Mouse (Mus musculus): Measurements from ENCODE around the gene Hcfc2. TPM values are rescaled to one million over a fixed set of nuclear protein-coding genes. Genes with fewer than 3 reads are reported as not detected.

Hcfc2 gene
- polyA plus RNA-seq, 1 experiment from 2014 or later, result 18.9 TPM

DNA sequence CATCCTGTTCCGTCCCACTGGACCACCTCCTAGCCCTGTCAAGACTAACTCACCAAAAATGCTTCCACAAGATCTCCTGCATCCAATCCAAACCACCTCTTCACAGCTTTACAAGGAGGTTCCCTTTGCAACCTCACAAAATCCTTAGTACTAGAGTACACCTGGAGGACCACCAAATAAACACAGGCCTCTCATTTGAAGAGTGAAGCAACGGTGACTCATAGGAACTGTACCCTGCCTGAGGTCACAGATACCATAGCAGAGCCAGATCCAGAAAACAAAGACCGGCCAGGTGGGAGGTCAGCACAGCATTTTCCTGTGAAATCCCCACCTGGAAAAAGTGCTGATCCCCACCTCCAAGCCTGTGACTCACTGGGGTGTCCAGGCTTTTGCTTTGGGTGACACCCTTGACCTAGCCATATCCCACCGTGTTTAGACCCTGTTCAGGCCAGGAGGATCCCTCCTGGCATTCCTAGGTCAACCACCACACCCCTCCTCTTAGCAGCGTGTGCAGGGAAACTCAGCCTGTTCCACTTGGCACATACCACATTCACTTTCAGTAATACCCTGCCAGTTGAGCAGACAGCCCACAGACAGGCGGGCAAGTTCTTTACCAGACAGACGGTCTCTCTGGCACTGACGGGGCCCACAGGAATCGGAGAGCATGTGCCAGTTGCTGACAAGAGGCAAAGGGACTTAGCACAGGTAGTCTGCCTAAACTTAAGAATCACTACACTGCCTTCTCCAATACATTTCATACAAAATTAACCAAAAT, 65.3 kb downstream of the Hcfc2 start:
- H3K9me3 ChIP-seq (ENCODE audit: control insufficient read depth), result no peaks in the 10 kb centered on the region
- TF ChIP-seq CTCF (IDR thresholded peaks at IDR 0.05; ENCODE audit: low read depth), result no peak
- ATAC-seq, result no peak
- 0 out of 2 replicates have a peak, but pooled peaks cover 4% of the 10 kb centered on the region for H3K4me1 ChIP-seq (replicated peaks; ENCODE audit: control insufficient read depth, insufficient read depth, low read length)
- WGBS, result 74% methylated on average over 9 of the region's 9 CpGs
- H3K9ac ChIP-seq (ENCODE audit: low read depth, low read length), result no peak overlapping the region
- no peak overlapping the region for H3K4me2 ChIP-seq (replicated peaks; ENCODE audit: low read depth)
- H3K4me3 ChIP-seq (ENCODE audit: low read depth, low read length), result no peak overlapping the region
- peaks cover 39% of the 10 kb centered on the region for H3K36me3 ChIP-seq (ENCODE audit: control insufficient read depth, insufficient read depth)
- H3K27ac ChIP-seq (ENCODE audit: low read depth, low read length), result no peak overlapping the region
- H3K27me3 ChIP-seq (replicated peaks; ENCODE audit: control insufficient read depth, insufficient read depth, low read length), result no peaks in the 10 kb centered on the region

DNA sequence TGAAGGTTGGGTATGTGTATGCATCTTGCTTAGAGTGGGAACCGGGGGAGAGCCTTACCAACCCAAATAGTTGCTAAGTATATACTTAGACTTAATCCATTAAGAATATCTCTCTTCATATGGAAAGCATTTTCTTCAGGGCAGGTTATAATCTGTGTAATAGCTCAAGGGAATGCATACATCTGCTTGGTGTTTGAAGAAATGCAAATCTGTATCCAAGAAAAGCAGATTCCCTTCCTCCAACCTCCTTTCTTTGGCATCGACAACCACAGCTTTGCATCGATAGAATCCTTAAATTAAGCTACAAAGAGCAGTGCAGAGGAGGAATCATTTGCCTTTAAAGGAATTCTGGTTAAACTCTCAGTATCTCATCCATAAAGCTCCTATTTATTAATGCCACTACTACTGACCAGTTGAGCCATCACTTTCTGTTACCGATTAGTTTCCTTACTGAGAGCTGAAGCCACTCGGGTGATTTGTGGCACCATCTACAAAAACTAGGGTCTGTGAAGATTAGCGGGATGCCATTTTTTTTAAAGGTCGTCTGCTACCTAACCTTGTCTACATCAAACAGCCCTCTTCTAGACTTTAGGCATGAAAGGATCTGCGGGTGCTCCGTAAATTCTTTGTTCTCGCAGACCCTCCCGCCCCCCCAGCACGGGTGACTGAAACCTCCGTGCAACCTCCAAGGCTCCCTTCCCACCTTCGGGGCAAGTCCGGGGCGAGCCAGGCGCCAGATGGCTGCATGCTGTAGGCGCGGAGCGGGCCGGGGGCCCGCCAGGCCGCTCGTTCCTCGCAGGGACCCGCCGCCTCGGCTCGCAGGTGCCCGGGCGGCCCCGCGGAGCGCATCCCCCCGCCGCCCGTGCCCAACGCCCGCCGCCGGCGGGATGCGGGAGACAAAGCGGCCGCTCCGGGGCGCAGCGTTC, 67.1 kb downstream of the Hcfc2 start:
- H3K9ac ChIP-seq (ENCODE audit: low read depth, low read length), result peak overlapping the region; percentile 98
- H3K9me3 ChIP-seq (ENCODE audit: control insufficient read depth), result no peaks in the 10 kb centered on the region
- TF ChIP-seq CTCF (IDR thresholded peaks at IDR 0.05; ENCODE audit: low read depth), result no peak
- H3K36me3 ChIP-seq (ENCODE audit: control insufficient read depth, insufficient read depth), result peaks cover 24% of the 10 kb centered on the region
- H3K4me1 ChIP-seq (replicated peaks; ENCODE audit: control insufficient read depth, insufficient read depth, low read length), result 0 out of 2 replicates have a peak, but pooled peaks cover 4% of the 10 kb centered on the region
- peak; percentile 9; the same call in 1 of the 2 replicates for ATAC-seq
- no peaks in the 10 kb centered on the region for H3K27me3 ChIP-seq (replicated peaks; ENCODE audit: control insufficient read depth, insufficient read depth, low read length)
- WGBS, result under 1% methylated on average over 40 of the region's 48 CpGs
- H3K27ac ChIP-seq (ENCODE audit: low read depth, low read length), result peak overlapping the region; percentile 100
- peak overlapping the region; percentile 90 for H3K4me3 ChIP-seq (ENCODE audit: low read depth, low read length)
- peak overlapping the region; percentile 76 for H3K4me2 ChIP-seq (replicated peaks; ENCODE audit: low read depth)

DNA sequence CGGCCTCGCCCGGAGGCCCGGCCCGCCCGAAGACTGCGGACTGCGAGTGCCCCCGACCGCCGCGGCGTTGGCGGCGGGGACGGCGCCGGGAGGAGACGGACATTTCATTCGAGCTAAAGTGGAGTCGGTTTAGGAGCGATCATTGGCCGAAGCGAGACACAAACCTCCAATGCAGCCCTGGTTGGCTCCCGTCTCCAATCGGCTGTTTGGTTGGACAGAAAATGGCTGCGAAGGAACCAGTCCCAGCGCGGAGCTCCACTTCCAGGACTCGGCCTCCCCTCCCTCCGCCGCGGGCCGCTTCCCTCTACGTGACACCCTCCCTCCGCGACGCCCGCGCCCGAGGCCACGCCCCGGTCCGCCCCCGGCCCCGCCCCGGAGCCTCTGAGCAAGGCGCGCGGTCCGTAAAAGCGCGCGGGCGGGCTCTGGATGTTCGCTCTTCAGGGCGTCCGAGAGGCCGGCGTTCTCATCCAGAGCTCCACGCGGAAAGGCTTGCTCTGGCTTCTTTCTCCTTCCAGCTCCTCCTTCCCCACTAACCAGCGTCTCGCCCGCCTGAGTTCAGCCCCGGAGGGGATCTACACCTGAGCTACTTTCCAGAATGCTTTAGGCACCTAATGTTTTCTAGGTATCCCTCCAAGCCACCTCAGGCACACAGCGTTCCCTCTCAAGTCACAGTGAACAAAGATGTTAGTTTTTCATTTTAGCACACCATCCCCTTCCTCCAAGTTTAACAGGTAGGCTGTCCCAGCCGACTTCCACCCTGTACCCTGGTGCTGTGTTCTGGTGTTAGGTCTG, 68.1 kb downstream of the Hcfc2 start, which contains the start of gene Nfyb:
Nfyb (minus strand) TSS at position 305 of the 792 bp plus-strand sequence.
- ATAC-seq, result peak; percentile 97
- 1% methylated on average over 68 of the region's 68 CpGs for WGBS
- H3K4me1 ChIP-seq (replicated peaks; ENCODE audit: control insufficient read depth, insufficient read depth, low read length), result 0 out of 2 replicates have a peak, but pooled peaks cover 4% of the 10 kb centered on the region

DNA sequence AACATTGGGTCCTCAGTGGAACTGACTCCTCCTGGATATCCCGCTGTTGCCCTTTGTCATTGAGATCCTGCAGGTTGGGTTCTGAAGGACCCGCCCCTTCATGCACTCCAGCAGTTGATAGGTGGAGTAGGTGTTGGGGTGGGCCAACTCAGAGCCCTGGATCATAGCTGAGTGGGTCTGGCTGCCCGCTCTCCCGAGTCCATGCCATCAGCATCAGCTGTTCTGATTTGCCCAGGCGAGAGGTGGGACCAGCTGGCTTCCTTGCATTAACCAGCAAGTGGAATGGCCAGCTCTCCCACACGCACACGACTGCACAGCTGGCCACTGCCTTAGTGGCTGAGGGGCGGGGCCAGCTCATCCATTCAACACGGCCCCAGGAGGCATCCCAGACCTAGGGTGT, 72.9 kb downstream of the Hcfc2 start:
- Histone ChIP-seq H3K27ac (ENCODE audit: low read depth, low read length) (no peak overlapping the region), H3K9me3 (ENCODE audit: control insufficient read depth) (no peaks in the 10 kb centered on the region), H3K4me3 (ENCODE audit: low read depth, low read length) (no peak overlapping the region), H3K36me3 (ENCODE audit: control insufficient read depth, insufficient read depth) (no peaks in the 10 kb centered on the region), H3K27me3 (replicated peaks; ENCODE audit: control insufficient read depth, insufficient read depth, low read length) (no peaks in the 10 kb centered on the region), H3K9ac (ENCODE audit: low read depth, low read length) (no peak overlapping the region), H3K4me1 (replicated peaks; ENCODE audit: control insufficient read depth, insufficient read depth, low read length) (no peaks in the 10 kb centered on the region), H3K4me2 (replicated peaks; ENCODE audit: low read depth) (no peak overlapping the region)
- no peak for ATAC-seq
- 34% methylated on average over 9 of the region's 9 CpGs for WGBS
- TF ChIP-seq CTCF (IDR thresholded peaks at IDR 0.05; ENCODE audit: low read depth), result no peak

More for the DNA sequence above, 68.1 kb downstream of the Hcfc2 start, which contains the start of gene Nfyb:
- Histone ChIP-seq H3K4me3 (ENCODE audit: low read depth, low read length) (peak within 1 kb of the TSS; percentile 90), H3K27ac (ENCODE audit: low read depth, low read length) (peak within 1 kb of the TSS; percentile 100), H3K27me3 (replicated peaks; ENCODE audit: control insufficient read depth, insufficient read depth, low read length) (no peaks in the 10 kb centered on the region), H3K9me3 (ENCODE audit: control insufficient read depth) (no peaks in the 10 kb centered on the region), H3K4me2 (replicated peaks; ENCODE audit: low read depth) (peak within 1 kb of the TSS; percentile 76), H3K9ac (ENCODE audit: low read depth, low read length) (peak within 1 kb of the TSS; percentile 98), H3K36me3 (ENCODE audit: control insufficient read depth, insufficient read depth) (peaks cover 15% of the 10 kb centered on the region)
- TF ChIP-seq CTCF (IDR thresholded peaks at IDR 0.05; ENCODE audit: low read depth), result no peak

DNA sequence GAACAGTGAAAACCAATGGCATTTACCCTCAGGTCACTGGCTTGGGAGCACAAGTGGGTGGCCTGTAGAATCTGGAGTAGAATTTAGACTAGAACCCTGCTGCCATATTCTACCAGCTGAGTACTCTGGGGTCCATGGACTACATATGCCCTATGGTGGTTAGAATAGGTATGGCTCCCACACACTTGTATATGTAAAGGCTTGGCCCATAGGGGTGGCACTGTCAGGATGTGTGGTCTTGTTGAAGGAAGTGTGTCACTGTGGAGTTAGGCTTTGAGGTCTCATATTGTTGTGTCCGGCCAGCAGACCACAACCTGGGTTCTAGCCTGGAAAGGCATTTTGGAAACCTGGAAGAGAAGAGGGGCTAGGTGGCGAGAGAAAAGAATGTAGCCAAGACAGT, 74.8 kb downstream of the Hcfc2 start:
- Histone ChIP-seq H3K36me3 (ENCODE audit: control insufficient read depth, insufficient read depth) (no peaks in the 10 kb centered on the region), H3K4me2 (replicated peaks; ENCODE audit: low read depth) (no peak overlapping the region), H3K27me3 (replicated peaks; ENCODE audit: control insufficient read depth, insufficient read depth, low read length) (no peaks in the 10 kb centered on the region), H3K9me3 (ENCODE audit: control insufficient read depth) (no peaks in the 10 kb centered on the region), H3K9ac (ENCODE audit: low read depth, low read length) (no peak overlapping the region), H3K4me3 (ENCODE audit: low read depth, low read length) (no peak overlapping the region), H3K4me1 (replicated peaks; ENCODE audit: control insufficient read depth, insufficient read depth, low read length) (no peaks in the 10 kb centered on the region), H3K27ac (ENCODE audit: low read depth, low read length) (no peak overlapping the region)
- no peak for ATAC-seq
- TF ChIP-seq CTCF (IDR thresholded peaks at IDR 0.05; ENCODE audit: low read depth), result no peak
- 79% methylated on average over 2 of the region's 2 CpGs for WGBS

All from intestine, postnatal 0 days (tissue).